Mouse (Mus musculus): ENCODE data around the gene Fhit.
A peak's percentile ranks its signal among the peaks of the same experiment; 100 is the strongest.

Gene Fhit

DNA sequence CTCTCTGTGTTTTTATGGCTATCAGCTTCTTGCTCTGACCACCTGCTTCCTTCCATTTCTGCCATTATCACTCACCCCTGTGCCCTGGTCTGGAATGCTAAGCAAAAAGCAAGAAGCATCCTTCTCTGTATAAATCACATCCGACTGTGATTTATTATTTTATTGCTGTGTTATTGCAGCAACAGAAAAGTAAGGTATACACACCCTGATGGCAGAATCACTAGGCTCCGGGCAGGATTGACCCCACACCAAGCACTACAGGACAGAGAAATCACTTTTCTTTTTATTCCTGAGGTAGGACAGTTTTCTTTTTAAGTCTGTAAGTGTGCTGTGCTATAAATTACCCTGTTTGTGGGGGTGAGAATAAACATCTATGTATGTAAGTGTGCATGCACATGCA is 460.1 kb downstream of the Fhit start:
- DNase-seq, result no peak

DNA sequence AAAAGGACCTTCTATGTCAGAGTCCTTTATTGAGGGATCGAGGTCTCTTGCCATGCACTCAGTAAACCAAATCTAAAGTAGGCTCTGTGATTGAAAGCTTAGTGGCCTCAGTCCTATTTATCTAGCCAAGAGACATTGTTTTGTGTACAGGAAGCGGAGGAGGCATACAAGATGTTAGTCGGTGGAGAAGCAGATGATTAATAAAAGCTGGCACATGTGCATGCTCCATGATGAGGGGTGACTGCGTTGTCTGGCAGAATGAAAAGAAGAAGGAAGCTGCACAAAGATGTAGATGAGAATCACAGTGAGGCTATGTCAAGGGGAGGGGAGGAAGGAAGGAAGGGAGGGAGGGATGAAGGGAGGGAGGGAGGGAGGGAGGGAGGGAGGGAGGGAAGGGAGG is 481.8 kb downstream of the Fhit start:
- DNase-seq, result no peak

DNA sequence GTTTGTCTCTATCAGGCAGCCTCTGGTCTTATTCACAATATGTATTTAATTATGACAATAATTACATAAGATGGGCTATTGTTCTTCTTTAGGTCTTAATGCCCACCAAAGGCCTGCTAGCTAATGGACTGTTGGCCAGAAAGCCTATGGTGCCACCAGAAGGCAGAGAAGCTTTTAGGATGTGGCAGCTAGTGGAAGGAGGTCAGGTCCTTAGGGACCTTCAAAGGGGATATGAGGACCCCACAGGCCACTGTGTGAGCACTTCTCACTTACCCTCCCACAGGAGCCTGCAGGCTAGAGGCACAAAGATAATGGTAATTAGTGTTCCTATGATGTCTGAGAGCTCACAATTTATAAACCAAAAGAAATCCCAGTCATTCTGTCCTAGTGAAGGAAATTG is 482.2 kb downstream of the Fhit start:
- DNase-seq, result no peak

DNA sequence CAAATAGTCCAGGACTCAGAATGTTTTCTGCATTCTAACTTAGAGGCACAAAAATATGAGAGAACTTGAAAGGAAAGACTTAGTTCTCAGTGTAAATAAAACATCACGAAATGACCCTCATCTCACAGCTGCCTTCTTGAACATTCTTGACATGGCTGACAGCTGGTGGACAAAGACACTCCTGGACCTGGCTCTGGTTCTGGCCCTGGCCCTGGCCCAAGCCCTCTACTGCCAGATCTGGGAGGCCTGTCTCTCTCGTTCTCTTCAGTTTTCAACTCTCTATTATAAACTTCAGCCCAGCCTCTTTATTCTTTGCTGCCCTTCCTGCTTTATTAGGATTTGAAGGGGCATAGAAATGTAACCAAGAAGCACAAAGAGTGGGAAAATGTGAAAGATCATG is 484.2 kb downstream of the Fhit start:
- DNase-seq, result no peak

DNA sequence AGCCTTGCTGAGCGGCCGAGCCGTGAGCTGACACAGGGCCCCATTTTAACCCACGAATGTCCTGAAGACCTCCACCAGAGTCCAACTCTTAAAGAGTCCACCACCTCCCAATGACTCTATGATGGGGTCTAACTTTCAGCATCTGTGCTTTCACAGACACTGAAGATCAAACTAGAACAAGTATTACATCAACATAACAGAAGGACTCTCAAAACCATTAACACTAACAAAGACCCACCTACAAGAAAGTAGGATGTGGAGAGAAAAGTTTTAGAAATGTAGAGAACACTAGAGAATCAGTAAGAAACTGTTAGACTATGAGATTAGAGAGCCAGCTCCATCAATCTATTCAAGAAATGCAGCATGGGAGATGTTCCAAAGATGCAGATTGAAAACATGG is 501.6 kb downstream of the Fhit start:
- no peak for DNase-seq

DNA sequence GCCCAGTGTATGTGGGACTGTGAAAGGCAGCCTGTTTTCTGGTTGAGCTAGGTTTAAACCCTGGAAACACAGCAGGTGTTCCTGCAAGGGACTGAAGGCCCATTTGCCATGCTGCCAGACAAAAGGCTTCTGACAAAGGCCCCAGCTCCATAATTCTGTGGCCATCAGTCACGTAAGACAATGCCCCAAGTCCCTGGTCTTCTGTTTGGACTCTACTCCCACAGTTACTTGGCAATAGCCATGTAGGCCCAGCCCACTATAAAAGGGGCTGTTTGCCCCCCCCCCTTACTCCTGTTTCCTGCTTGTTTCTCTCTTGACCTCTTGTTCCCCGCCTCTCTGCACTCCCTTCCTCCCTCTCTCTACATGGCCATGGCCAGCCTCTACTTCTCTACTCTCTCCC is 502.5 kb downstream of the Fhit start:
- DNase-seq, result no peak

DNA sequence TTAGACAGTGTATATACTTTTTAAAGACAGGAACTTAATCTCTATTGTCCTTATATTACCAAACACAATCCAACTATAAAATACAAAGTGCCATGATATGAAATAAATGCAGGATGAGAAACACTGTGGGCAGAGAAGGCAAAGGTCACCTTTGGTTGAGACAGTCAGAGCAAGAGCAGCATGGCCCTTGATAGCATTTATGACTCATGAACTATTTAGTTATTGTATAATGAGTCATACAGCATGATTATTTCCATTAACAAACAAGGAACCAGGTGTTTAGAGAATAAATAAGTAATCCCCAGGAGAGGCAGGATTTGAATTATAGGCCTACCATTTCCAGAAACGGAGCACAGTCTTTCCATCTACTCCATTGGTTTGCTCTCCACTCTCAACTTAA is 503.6 kb downstream of the Fhit start:
- no peak for DNase-seq

DNA sequence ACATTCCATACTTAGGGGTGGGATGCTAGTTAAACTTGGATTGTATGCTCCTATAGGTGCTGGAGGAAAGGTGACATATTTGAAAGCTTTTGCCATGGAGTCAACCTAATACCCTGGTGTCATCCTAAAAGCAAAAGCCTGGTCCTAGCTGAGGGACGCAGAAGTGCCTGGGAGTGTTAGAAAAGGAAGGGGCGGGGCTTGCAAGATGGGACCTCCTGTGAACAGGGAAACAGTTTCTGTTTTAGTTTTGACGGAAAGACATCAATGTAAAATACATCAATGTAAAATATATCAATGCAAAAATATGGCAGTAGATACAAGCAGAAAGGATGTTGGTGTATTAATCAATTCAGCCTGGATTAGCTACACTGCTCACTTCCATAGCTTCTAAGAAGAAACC is 504.5 kb downstream of the Fhit start:
- no peak for DNase-seq

DNA sequence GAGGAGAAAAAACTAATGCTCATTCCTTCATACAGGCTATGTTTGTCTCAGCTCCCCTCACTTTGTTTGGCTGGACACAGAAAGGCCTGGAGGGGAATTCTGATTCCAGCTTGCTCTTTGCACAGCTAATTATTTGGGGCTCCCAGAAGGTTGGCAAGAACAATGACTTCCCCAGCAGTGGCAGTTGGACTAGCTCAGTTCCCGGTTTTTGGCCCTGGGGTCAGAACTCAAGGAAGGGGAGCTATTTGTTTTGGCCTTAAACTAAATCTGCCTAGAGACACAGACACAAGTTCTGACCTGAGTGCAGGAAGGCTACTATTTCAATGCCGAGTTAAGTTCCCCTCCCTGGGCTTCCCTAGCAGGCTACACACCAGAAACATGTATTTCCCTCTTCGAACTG is 506.0 kb downstream of the Fhit start:
- peak; percentile 10 to 33 for DNase-seq

DNA sequence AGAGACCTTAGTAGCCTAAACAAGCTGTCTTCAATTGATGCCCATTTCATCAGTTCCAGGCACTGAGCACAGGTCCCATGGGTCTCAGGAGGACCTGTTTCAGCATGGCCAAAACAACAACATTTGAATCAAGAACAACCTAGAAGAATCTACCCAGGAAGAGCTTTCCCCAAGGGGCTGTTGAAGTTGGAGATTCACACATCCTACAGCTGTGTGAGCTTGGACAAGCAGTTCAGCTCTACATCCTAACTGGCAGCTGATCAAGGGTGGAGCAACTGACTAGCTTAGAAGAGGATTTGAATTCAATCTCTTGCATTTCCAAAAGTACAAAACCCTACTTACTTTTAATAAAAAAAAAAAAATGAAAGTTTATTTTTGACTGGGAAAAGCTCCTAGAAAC is 514.0 kb downstream of the Fhit start:
- no peak for DNase-seq

DNA sequence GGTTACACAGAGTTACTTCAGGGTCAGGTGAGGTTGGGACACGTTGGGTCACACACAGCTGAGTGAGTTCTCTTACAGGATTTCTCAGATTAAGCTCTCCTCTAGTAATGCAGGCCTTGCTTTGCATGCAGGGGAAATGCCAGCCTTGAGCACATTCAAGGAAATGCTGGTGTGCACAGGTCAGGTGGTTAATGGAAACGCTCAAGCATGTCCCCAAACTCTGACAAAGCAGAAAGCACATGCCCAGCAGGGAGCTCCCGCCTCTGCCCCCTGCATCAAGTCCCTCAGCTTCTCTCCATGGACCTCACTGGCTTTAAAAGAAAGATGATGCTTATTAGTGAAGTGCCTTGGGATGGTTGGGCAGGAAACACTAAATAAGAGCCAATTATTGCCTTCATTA is 530.1 kb downstream of the Fhit start:
- DNase-seq, result no peak

DNA sequence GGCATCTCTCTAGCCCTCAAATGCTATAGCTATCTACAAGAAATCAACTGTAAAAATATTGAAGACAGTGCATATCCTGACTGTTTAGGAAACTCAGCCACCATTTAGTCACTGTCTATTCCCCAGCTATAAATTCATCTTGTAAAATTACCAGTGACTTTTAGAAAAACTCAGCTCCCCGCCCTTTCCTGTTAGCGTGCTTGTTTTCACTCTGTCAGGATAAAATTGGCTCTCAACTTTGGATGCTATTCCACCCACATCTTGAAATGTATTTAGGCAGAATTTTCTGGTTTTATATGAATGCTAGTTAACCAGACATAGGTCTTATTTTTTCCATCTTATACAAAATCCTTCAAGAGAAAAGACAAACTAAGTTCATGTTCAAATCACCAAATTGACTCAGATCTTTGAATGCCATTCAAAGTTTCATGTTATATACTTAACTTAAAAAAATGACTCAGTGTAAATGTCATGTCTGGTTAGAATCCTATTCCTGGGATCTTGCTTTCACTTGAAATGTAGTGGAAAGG is 530.9 kb downstream of the Fhit start:
- DNase-seq, result no peak

DNA sequence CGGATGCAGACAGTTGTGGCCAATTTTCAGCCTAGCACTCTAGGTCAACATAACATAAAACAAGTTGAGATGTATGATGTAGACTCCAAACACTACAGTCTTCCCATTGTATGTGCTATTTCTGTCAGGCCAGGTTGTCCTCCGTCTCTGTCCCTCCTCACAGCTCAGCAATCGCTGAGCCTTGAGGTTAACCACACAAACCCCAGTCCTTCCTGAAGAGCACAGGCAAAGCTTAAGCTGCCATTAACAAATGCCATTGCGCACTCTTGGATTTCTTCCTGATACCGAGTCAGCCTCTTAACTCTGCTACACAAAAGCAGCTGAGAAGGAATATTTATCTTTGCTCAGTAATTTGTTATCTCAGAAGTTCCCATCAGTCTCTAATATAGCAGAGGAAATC is 568.4 kb downstream of the Fhit start:
- no peak for DNase-seq

DNA sequence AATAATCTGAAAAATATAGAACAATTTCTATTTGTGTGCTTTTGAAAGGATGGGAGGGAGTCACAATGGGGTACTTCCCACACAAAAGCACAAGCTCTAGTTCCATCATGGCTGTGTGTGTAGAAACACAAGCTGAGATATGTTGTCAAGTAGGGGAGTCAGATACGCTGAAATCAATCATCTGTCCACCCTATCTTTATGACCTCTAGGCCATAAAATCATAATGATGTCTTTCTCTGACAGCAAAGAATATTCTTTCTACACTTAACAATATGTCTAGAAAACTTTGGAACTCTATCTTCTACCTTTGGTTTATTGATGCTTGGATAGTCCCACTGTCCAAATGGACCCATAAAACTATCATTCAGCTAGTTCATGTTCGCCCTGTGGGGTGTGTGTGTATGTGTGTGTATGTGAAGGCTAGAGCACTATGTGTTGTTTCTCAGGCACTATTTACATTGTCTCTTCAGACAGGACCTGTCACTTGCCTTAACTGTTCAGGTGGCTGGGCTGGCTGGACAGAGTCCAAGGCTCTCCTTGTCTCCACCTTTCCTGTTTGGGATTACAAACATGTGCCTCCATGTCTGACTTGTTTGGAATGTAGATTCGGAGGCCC is 592.8 kb downstream of the Fhit start:
- DNase-seq, result no peak

DNA sequence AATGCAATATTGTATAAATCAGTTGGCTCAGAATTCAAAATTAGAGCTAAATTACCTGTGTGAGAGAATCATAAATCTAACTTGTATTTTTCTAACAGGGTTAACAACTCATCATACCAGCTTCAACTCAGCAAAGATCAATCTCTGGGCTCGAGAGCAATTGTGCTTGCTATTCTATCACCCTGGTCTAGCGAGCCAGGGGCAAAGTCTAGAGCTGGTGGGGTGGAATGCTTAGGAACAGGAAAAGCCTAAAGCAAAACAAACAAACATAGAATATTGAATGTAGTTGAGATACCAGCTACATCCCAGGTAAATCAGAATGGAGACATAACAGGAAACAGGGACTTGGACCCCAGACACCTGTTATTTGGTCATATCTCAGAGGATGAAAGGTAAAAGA is 594.1 kb downstream of the Fhit start:
- DNase-seq, result no peak

DNA sequence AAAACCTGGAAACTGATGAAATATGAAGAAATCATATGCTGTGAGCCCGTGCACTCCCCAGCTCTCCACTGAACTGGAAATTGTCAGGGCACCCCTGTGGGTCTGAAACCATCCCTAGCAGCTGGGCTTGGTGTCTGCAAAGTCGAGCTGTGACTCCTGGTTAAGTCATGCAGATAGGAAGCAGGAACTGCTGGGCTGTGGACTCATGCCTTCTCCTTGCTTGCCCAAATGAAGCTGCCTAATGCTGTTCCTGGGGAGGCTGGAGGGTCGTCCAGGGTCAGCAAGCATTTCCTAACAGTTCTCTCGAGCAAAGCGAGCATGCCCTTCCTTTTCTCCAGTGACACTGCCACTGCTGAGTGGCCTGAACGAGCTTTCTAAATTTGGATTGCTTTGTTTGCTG is 607.1 kb downstream of the Fhit start:
- peak in 1 of 2 experiments; percentile 3 for DNase-seq

DNA sequence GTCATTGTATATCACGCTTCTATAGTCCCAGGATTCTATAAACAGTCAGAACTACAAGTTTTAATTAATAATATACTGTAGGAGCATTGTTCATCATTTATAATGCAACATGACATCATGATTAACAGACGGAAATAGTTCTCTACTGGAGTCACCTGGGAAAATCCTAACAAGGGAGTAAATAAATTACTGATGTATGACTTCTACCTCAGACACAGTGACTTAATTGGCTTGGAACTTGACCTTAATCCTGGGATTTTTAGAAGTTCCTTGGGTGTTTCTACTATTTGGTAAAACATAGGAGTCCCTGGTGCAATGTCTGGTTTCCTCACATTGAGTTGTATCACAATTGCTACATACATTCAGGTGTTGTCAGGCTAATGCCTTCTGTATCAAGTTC is 613.2 kb downstream of the Fhit start:
- no peak for DNase-seq

DNA sequence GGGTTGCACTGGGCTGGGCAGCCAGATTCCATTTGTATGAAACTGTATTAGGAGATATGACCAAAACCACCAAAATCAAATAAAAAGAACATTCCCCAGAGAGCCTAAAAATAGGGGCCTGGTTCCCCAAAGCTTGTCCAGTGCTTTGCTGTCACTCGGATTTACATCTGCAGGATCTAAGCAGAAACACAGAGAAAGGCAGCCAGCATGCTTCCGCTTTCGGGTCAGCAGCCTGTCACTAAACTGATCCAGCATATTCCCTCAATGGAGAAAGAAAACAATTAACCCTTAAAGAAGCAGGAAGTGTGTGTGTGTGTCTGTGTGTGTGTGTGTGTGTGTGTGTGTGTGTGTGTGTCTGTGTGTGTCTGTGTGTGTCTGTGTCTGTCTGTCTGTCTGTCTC is 615.9 kb downstream of the Fhit start:
- DNase-seq, result no peak

DNA sequence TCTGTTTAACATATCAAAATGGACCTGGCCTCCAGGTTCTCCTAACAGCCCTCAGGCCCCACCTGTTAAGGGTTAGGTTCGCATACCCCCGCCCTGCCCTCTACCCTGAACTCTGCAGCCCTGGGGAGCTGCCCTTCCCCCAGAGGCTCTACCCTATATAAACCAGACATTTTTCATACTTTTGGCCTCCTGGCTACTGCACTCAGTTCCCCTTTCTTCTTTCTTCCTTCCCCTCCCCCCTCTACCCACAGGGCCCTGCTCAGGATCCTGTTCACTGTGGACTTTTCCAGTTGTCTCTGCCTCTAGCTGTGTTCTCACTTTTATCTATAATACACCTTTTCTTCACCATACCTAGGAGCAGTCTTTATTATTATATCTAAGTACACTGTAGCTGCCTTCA is 627.0 kb downstream of the Fhit start:
- no peak for DNase-seq

DNA sequence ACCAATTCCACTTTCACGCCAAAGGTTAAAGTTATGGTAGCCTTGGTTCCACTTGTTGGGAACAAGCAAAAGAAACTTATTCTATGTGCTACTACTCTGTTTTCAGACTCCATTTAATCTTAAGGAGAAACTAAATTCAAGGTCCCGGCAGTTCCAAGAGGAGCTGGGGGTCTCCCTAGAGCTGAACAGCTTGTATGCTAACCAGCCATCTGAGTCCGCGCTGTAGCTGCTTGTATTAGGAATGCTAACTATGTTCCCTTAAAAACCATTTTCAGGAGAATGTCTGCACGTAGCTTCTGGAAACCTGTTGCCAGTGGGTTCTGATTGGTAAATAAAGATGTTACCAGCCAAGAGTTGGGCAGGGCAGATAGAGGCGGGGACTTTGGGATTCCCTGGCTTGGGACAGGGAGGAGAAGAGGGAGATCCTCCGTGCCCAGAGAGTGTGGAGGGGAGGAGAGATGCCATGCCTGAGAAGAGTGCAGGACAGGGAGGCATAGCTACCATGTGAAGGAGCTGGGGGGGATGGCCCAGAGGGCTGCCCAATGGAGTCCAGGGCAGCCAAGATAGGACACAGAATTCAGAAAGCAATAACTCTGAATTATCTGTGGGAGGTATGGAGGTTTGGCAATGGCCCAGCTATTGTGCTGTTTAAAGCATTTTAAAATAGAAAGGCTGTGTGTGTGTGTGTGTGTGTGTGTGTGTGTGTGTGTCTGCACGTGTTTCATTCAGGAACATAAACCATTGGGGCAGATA is 629.9 kb downstream of the Fhit start:
- no peak for DNase-seq

DNA sequence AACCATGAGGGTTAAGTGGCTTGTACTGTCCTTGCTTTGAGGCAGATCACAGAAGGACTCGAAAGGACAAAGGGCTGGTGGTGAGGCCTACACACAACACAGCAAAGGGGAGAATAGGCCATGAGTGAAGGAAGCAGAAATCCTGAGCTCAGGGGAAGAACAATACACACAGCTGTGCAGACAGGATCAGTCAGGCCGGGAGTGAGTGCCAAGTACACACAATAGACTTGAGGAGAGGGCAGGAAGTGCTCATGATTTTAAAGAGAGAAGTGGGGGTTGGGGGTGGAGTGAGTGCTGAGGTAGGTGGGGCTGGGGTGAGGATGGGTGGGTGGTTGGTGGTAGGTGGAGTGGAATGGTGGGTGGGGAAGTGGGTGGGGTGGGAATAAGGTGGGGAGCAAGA is 635.0 kb downstream of the Fhit start:
- no peak for DNase-seq

DNA sequence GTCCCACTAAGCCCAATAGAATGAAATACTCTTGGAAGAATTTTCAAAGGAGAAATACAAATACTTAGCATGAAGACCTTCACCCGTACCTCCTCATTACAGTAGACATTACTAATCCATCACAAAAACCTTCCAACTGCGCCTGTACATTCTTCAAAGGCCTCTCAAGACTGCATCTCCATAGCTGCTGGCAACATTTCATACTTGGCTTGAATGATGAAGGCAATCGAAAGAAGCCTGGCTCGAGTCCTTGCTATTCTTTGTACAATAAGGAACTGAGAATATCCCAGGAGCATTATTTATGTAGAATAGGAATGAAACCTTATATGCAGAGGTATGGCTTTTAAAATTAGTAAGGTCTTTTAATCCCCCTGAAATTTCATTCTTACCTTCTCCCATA is 636.0 kb downstream of the Fhit start:
- DNase-seq, result no peak

DNA sequence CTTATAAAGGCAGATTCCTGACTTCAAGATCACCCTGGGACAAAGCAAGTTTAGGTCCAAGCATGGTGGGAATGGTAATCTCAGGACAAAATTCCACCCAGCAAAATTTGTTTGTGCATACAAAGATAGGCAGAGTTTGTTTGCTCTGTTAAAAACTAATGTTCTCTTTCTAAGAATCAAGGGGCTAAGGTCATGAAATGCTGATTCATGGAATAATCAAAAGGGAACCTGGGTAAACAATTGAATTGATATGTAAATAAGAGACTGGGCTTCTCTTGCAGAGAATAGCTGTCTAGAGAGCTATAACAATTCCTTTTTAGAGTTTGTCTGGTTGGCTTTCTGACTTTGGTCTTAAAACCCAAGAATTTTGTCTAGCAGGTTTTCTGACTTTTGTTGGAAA is 647.8 kb downstream of the Fhit start:
- no peak for DNase-seq

DNA sequence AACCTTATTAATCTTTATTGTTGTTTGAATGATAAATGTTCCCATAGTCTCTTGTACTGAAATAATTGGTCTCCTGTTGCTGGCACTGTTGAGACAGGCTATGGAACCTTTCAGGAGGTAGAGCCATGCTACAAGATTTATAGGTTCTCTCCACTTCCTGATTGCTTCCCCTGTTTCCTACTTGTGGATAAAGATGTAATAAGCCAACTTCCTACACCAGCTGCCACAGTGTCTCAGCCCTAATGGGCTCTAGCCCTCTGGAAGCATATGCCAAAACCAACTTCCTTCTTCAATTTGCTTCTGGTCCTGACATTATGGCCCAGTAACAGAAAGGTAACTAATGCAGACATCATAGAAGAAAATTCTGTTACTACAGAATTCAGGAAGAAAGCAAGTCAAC is 652.6 kb downstream of the Fhit start:
- no peak for DNase-seq

DNA sequence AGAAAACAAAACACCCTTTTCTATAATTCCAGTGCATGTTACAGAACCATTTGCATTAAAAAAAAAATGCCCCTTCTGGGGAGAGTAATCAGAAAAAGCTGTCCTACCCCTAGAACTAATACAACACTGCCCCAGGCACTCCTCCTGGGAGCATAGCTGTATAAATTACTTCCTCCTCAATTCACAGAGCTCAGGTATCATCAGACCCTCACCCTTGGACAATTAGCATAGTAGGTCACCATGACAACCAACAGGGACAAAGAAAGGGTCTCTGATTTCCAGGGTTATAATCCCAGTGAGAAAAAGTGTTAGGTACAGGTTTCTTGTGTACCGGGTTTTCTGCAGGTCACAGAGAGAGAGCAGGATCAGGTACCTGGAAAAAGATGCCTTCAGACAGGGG is 654.3 kb downstream of the Fhit start:
- DNase-seq, result no peak

Data from kidney, adult 8-10 months (tissue).